Mouse (Mus musculus) liver, adult 2 months (tissue): ENCODE results near the gene Abhd2. TPM values are rescaled to one million over a fixed set of nuclear protein-coding genes. Genes with fewer than 3 reads are reported as not detected.

Source experiments
- DNase-seq: peaks from one replicate; pipeline ENCODE4 v3.0.0-alpha.2; 2011; ENCODE audit warnings: low read depth, low spot score; ENCODE audit errors: extremely low read depth
- H3K27ac ChIP-seq: fragments of 200-500 bp; replicated peaks from 2 replicates; pipeline ENCODE4 v1.5.1; 2012; ENCODE audit warnings: low read depth, mild to moderate bottlenecking, control low read depth, inconsistent platforms, low read length; ENCODE audit not compliant: insufficient read depth
- H3K27me3 ChIP-seq: fragments of 200-500 bp; 2 replicates; pipeline ENCODE4 v1.6.1; 2012; ENCODE audit warnings: mild to moderate bottlenecking, moderate library complexity, low read length, inconsistent platforms; ENCODE audit not compliant: control insufficient read depth, insufficient read depth
- H3K36me3 ChIP-seq: fragments of 200-500 bp; 2 replicates; pipeline ENCODE4 v1.6.1; 2012; ENCODE audit warnings: low read length, inconsistent platforms; ENCODE audit not compliant: control insufficient read depth, insufficient read depth
- H3K4me1 ChIP-seq: fragments of 200-500 bp; 2 replicates; pipeline ENCODE4 v1.6.1; 2011; ENCODE audit warnings: low read length; ENCODE audit not compliant: control insufficient read depth, insufficient read depth
- H3K4me3 ChIP-seq: fragments of 200-500 bp; 2 replicates; pipeline ENCODE4 v1.5.1; 2011; ENCODE audit warnings: low read depth, mild to moderate bottlenecking, control low read depth, low read length, moderate library complexity; ENCODE audit not compliant: insufficient read depth
- H3K79me2 ChIP-seq: fragments of 200-500 bp; 2 replicates; pipeline ENCODE4 v1.6.1; 2012; ENCODE audit warnings: inconsistent platforms, mild to moderate bottlenecking, low read length, moderate library complexity; ENCODE audit not compliant: control insufficient read depth, insufficient read depth
- H3K9ac ChIP-seq: fragments of 200-500 bp; 2 replicates; pipeline ENCODE4 v1.6.1; 2012; ENCODE audit warnings: low read depth, mild to moderate bottlenecking, control low read depth, inconsistent platforms, low read length
- CTCF ChIP-seq: fragments of 200-500 bp; IDR thresholded peaks from 2 replicates; pipeline ENCODE4 v1.5.1; 2011; ENCODE audit warnings: low read depth, low read length, control low read depth
- POLR2A ChIP-seq: fragments of 200-500 bp; IDR thresholded peaks from 2 replicates; pipeline ENCODE4 v1.6.1; 2011; ENCODE audit warnings: low read length, control low read depth; ENCODE audit not compliant: insufficient read depth; ENCODE audit errors: extremely low read depth
- WGBS: fragments of 180-500 bp; shearing (Covaris S2); methylation state at CpG from one replicate; pipeline ENCODE4 v1.1.7; 2018; 5-methylcytosine and 5-hydroxymethylcytosine counted together
- polyA plus RNA-seq: library from polyadenylated mRNA; depleted of rRNA; stranded (reverse); fragments of >200 nt; gene quantifications from 2 replicates; pipeline ENCODE4 v1.2.3, GENCODE M21; 2012; rRNA removed
- total RNA-seq: library from RNA; depleted of rRNA; stranded (reverse); fragments of >200 nt; gene quantifications from 2 replicates; pipeline ENCODE4 v1.2.3, GENCODE M21; 2014; rRNA removed

The Abhd2 gene
- total RNA-seq = 51.2 and 95.1 TPM in 2 replicates
- polyA plus RNA-seq = 46.4 and 99.1 TPM in 2 replicates

DNA sequence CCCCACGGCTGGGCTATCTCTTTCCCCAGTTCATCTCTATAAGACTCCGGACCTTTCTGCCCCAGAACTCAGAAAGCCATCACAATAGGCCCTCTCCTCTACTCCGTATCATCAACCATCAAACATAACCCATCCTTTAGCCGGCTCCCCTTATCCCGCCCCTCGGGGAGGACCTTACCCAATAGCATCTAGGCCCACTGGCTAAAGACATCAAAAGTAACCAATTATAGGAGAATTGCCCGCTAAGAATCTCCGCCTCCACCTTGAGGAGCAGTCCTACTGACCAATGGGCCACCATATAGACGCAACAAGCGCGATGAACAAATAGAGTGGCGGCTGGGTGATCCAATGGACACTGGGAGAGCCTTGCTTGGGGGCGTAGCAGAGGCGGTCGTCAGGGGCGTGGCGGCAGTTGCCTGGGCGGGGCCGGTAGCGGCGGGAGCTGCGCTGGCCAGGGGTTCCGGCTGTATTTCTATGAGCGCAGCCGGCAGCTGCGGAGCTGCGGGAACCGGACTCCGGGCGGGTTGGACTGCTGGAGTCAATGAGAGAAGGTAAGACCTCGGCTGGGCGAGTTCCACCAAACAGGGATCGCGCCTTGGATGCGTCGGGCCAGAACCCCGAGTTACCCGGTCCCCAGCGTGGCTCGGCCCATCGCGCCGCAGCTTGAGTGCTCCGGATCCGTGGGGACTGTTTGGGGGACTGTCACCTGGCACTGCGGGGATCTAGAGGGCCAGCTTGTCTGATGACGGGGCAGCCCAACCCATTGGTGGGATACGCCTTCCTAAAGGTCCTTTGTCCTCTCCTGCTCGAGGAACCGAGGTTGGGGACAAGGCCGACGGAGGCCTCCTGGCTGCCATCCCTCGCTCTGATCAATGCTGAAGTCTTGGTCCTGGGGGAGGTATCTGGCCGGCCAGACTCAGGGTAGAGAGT is at the start of gene Abhd2:
Gene Abhd2, plus strand, starts transcription at position 411 of the 930 bp plus-strand sequence.
- peak within 1 kb of the TSS; percentile 76 for H3K4me3 ChIP-seq
- peak; percentile 94 for DNase-seq
- peak within 1 kb of the TSS; percentile 37 for H3K27ac ChIP-seq
- peak within 1 kb of the TSS; percentile 79 for H3K9ac ChIP-seq
- 1% methylated on average over 54 of the region's 54 CpGs for WGBS
- no peaks in the 10 kb centered on the region for H3K36me3 ChIP-seq
- TF ChIP-seq CTCF = no peak
- peak; percentile 68; the same call in 1 of the 2 replicates for TF ChIP-seq POLR2A
- no peaks in the 10 kb centered on the region for H3K27me3 ChIP-seq
- H3K4me1 ChIP-seq = peaks cover 4% of the 10 kb centered on the region; the same call in 1 of the 2 replicates
- H3K79me2 ChIP-seq = peaks cover 23% of the 10 kb centered on the region

DNA sequence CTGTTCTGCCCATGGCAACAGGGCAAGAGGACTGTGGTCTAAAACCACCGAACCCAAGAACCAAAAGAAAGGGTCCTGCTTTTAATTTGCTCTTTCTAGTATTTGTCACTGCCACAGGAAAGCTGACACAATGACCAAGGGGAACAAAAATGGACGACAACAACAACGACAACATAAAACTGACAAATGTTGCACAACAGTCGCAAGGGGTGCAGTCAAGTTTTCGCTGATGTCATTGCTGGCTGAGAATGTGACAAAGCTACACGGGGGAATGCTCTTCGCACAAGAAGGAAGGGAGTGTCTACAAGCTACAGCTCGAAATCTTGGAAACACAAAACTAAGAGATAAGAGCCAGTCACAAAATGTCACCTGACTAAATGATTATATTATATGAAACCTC is 47.5 kb upstream of the Abhd2 start:
- DNase-seq = no peak
- 75% methylated on average over 8 of the region's 8 CpGs for whole genome bisulfite sequencing
- no peak for TF ChIP-seq POLR2A
- TF ChIP-seq CTCF = no peak

DNA sequence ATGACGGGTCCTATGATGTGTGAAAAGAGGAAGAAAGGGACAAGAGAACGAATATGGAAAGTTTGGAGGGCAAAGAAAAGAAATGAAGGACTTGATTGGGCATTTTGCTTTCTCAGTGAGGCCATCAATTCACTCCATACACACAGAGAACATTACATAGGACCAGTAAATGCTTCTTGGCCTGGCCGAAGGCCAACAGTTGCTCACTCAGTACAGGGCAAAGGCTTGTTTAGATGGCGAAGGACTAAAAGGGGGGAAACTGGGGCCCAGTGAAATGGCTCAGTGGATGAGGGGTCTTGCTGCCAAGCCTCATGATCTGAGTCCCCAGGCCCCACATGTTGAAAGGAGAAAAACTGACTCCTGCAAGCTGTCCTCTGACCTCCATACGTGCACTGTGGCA is 46.8 kb upstream of the Abhd2 start:
- 81% methylated on average over 5 of the region's 5 CpGs for WGBS
- no peak for DNase-seq
- TF ChIP-seq POLR2A (no peak), CTCF (no peak)
- Histone ChIP-seq H3K27ac (no peak overlapping the region), H3K4me1 (no peaks in the 10 kb centered on the region), H3K27me3 (no peaks in the 10 kb centered on the region), H3K9ac (no peak overlapping the region), H3K79me2 (no peaks in the 10 kb centered on the region), H3K36me3 (no peaks in the 10 kb centered on the region), H3K4me3 (no peak overlapping the region)

More for the DNA sequence above, 47.5 kb upstream of the Abhd2 start:
- Histone ChIP-seq H3K4me1 (no peaks in the 10 kb centered on the region), H3K4me3 (no peak overlapping the region), H3K79me2 (no peaks in the 10 kb centered on the region), H3K36me3 (no peaks in the 10 kb centered on the region), H3K27me3 (no peaks in the 10 kb centered on the region), H3K27ac (no peak overlapping the region), H3K9ac (no peak overlapping the region)

DNA sequence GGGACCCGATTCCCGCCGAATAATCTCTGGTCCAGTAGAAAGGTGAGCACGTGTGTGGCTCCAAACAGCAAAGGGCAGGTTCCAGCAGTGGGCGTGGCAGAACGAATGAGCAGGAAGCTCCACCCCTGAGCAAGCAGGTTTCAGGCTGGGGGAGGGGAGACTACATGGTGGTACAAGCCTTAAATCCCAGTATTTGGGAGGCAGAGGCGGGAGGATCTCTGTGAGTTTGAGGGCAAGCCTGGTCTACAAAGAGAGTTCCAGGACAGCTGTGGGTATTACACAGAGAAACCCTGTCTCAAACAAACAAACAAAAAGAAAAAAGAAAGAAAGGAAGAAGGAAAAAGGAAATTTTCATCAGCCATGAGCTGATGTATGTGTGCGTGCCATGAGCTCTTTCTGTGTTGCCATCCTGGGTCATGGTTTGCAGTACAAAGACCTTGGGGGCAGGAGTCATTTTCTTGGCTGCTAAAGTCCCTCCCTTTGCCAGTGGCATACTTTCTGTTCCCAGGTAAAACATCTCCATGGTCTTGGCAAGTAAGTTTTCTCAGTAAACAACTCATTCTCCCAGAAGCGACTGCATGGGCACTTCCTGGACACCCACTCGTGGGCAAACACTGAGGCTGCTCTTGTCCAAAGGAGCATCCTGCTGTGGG is 46.0 kb upstream of the Abhd2 start:
- DNase-seq = peak; percentile 69
- H3K4me1 ChIP-seq = no peaks in the 10 kb centered on the region
- H3K4me3 ChIP-seq = no peak overlapping the region
- no peak overlapping the region for H3K9ac ChIP-seq
- no peak overlapping the region for H3K27ac ChIP-seq
- no peaks in the 10 kb centered on the region for H3K79me2 ChIP-seq
- H3K36me3 ChIP-seq = no peaks in the 10 kb centered on the region
- TF ChIP-seq CTCF (no peak), POLR2A (no peak)
- H3K27me3 ChIP-seq = no peaks in the 10 kb centered on the region
- 34% methylated on average over 9 of the region's 10 CpGs for WGBS

DNA sequence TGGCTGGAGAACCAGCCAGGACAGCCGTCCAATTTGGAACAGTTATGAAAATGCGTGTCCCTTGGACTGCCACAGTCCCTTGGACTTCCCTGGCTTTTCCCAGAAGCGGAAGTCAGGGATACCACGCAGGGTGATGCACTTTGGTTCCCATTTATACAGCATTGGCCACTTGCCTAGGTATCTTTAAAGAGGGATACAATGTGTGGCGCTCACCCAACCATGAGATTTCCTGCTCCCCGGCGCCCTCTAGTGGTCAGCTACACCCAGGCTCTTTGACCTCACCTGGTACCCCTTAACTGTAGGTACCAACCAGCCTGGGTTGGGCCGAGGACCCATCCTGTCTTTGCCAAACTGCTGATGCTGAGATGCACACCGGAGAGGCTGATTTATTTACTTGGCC is 44.5 kb upstream of the Abhd2 start:
- WGBS = 2% methylated on average over 9 of the region's 9 CpGs
- peak; percentile 84 for DNase-seq
- H3K36me3 ChIP-seq = no peaks in the 10 kb centered on the region
- no peak for TF ChIP-seq POLR2A
- peak; percentile 91 for TF ChIP-seq CTCF
- no peaks in the 10 kb centered on the region for H3K4me1 ChIP-seq
- no peaks in the 10 kb centered on the region for H3K27me3 ChIP-seq
- no peak overlapping the region for H3K27ac ChIP-seq
- no peak overlapping the region for H3K4me3 ChIP-seq
- H3K9ac ChIP-seq = no peak overlapping the region
- H3K79me2 ChIP-seq = no peaks in the 10 kb centered on the region
